ENCODE assay signal across 16 mouse cellular contexts in genomic region chr16:11725901-11726300, GRCm38 (mm10).
"Had no signal": no experiment of that assay in that cellular context is flagged by ENCODE, and none has a peak within 500 bp of the region (broad histone marks: within the 10 kb centered on the region; RNA-seq: fewer than 3 reads in every experiment).

No protein-coding gene starts in this region.

- H3K9ac ChIP-seq: neural tube, embryonic 13.5 days; neural tube, embryonic 15.5 days; stomach, embryonic 15.5 days had no signal

- H3K4me1 ChIP-seq: neural tube, embryonic 13.5 days; neural tube, embryonic 15.5 days; stomach, embryonic 15.5 days had no signal

- H3K27ac ChIP-seq: neural tube, embryonic 13.5 days; neural tube, embryonic 15.5 days; stomach, embryonic 15.5 days; stomach, postnatal 0 days had no signal

- H3K4me2 ChIP-seq: neural tube, embryonic 13.5 days; neural tube, embryonic 15.5 days; stomach, embryonic 15.5 days had no signal

- H3K36me3 ChIP-seq: neural tube, embryonic 13.5 days; neural tube, embryonic 15.5 days; stomach, embryonic 15.5 days had no signal

- H3K9me3 ChIP-seq: neural tube, embryonic 13.5 days; neural tube, embryonic 15.5 days; stomach, embryonic 15.5 days had no signal

- H3K27me3 ChIP-seq: neural tube, embryonic 13.5 days; neural tube, embryonic 15.5 days; stomach, embryonic 15.5 days had no signal

- H3K4me3 ChIP-seq: neural tube, embryonic 13.5 days; neural tube, embryonic 15.5 days; stomach, embryonic 15.5 days had no signal

- DNase-seq: retina, postnatal 1 day; right cerebral cortex, adult 18-20 months; right cerebral cortex, postnatal 14 days; right cerebral cortex, postnatal 25 days; right cerebral cortex, postnatal 4 days; spleen, adult 18-20 months; thymus, adult 18-20 months; thymus, adult 2 months; thymus, postnatal 14 days; thymus, postnatal 25 days; thymus, postnatal 36 days; thymus, postnatal 4 days had no signal
